Mouse (Mus musculus) lung, postnatal 0 days (tissue): ENCODE measurements around the gene Shpk.

Experiments used
- CTCF ChIP-seq: IDR thresholded peaks from 2 replicates; pipeline ENCODE4 v1.5.1; 2016; ENCODE audit warnings: antibody characterized with exemption, mild to moderate bottlenecking
- EP300 ChIP-seq: IDR thresholded peaks from 2 replicates; pipeline ENCODE4 v1.6.1; 2016; ENCODE audit warnings: antibody characterized with exemption, mild to moderate bottlenecking, control low read depth

DNA sequence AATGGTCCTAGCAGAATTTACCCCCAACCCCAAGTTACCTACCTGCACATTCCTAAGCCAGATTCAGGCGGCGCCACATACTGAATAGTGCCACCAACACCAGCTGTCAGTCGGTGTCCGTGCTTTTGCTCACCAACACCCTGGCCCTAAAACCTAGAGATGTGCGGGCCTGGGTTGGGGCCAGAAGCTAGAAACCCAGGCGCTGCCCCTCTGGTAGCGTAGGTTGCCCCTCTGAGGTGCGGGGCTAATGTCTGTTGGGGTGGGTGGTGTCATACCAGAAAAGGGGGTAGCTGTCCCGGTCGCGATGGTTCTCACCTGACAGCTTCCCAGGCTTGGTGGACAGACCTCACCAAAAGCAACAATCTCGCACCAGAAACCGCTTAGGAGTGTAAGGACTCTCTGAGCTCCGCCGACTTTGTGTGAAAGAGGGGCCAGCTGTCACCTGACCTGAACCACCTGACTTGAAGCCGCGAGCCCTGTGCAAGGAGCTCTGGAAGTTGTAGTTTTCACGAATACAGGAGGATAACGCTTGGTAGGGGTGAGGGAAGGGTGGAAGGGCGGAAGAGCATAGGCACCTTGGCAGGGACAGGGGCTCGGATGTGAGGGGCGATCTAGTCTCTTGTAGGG, 544 bp upstream of the Shpk start, which contains the start of gene Ctns:
- TF ChIP-seq CTCF: peak; percentile 12; the same call in 1 of the 2 replicates
- no peak for TF ChIP-seq EP300
